ENCODE assay signal across 7 mouse cellular contexts in the genomic region with DNA sequence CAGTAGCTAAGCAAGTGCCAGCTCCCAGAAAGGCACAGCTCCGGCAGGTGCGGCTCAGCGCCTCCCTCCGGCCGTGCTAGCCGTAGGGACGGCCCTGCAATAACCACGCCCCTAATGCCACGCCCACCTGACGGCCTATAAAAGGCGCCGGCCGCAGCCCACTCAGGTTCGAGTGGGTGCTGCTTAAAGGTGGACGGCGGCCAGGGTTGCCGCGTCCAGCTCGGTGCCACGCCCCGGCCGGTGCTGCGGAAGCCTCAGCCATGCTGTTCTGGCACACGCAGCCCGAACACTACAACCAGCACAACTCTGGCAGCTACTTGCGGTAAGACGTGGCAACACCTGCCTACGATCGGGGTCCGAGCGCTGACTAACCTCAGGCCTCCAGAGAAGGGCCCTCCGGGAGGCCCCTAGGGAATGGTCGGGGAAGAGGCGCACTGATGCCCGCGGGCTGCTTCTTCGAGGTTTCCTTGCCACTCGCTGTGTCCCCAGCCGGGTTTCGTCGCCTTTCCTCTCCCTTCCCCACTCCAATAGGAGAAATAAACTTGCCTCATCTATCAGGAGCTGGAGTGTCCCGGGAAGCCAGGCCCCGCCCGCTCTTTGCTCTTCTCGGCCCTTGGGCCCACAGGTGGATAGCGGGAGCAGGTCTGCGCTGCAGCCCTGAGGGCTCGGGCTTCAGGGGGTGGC. TPM values are rescaled to one million over a fixed set of nuclear protein-coding genes. Genes with fewer than 3 reads are reported as not detected.
DNase-seq lines count a peak whose midpoint lies in the region; ATAC-seq and TF ChIP-seq lines count a peak whose summit lies in the region.

A gene (plus strand): TSS at position 165 of the 684 bp plus-strand sequence.

- H3K9ac ChIP-seq in hindbrain, embryonic 14.5 days, result peak within 1 kb of the TSS; percentile 59
- H3K9ac ChIP-seq in limb, embryonic 12.5 days (replicated peaks), result peak within 1 kb of the TSS; percentile 40
- peak within 1 kb of the TSS; percentile 56 for H3K9ac ChIP-seq in midbrain, embryonic 13.5 days (replicated peaks)

- peaks cover 22% of the 10 kb centered on the region for H3K27me3 ChIP-seq in hindbrain, embryonic 14.5 days (ENCODE audit: control insufficient read depth, insufficient read depth, low read length)
- peaks cover 50% of the 10 kb centered on the region for H3K27me3 ChIP-seq in limb, embryonic 12.5 days
- H3K27me3 ChIP-seq in midbrain, embryonic 13.5 days, result peaks cover 39% of the 10 kb centered on the region

- no peaks in the 10 kb centered on the region for H3K36me3 ChIP-seq in hindbrain, embryonic 14.5 days (replicated peaks; ENCODE audit: control insufficient read depth, insufficient read depth)
- no peaks in the 10 kb centered on the region for H3K36me3 ChIP-seq in limb, embryonic 12.5 days
- H3K36me3 ChIP-seq in midbrain, embryonic 13.5 days, result no peaks in the 10 kb centered on the region

- peak; percentile 90 for DNase-seq in adrenal gland, postnatal 10 days
- peak; percentile 42 to 55 for DNase-seq in cerebellum, postnatal 4 days (ENCODE audit: low spot score in 2 of 2)
- DNase-seq in gastrocnemius, adult 2 months, result peak; percentile 92
- DNase-seq in hindbrain, embryonic 14.5 days (ENCODE audit: low spot score), result peak; percentile 66
- peak; percentile 21 for DNase-seq in spleen, adult 12 weeks (ENCODE audit: low spot score)

- peak within 1 kb of the TSS; percentile 82 for H3K4me3 ChIP-seq in gastrocnemius, adult 2 months
- peak within 1 kb of the TSS; percentile 54 for H3K4me3 ChIP-seq in hindbrain, embryonic 14.5 days (replicated peaks; ENCODE audit: low read length)
- peak within 1 kb of the TSS; percentile 53 for H3K4me3 ChIP-seq in limb, embryonic 12.5 days (replicated peaks)
- H3K4me3 ChIP-seq in midbrain, embryonic 13.5 days (replicated peaks), result peak within 1 kb of the TSS; percentile 51

- TF ChIP-seq CTCF in gastrocnemius, adult 2 months (IDR thresholded peaks at IDR 0.05), result peak; percentile 44

- peaks cover 10% of the 10 kb centered on the region for H3K4me1 ChIP-seq in hindbrain, embryonic 14.5 days (replicated peaks; ENCODE audit: control insufficient read depth, insufficient read depth, low read length)
- peaks cover 10% of the 10 kb centered on the region for H3K4me1 ChIP-seq in limb, embryonic 12.5 days (replicated peaks)
- H3K4me1 ChIP-seq in midbrain, embryonic 13.5 days (replicated peaks), result peaks cover 13% of the 10 kb centered on the region

- no peaks in the 10 kb centered on the region for H3K9me3 ChIP-seq in hindbrain, embryonic 14.5 days (ENCODE audit: control insufficient read depth, low read length)
- no peaks in the 10 kb centered on the region for H3K9me3 ChIP-seq in limb, embryonic 12.5 days
- no peaks in the 10 kb centered on the region for H3K9me3 ChIP-seq in midbrain, embryonic 13.5 days

- H3K27ac ChIP-seq in gastrocnemius, adult 2 months, result peak within 1 kb of the TSS; percentile 71
- no peak within 1 kb of the TSS for H3K27ac ChIP-seq in hindbrain, embryonic 14.5 days
- H3K27ac ChIP-seq in limb, embryonic 12.5 days, result no peak within 1 kb of the TSS
- no peak within 1 kb of the TSS for H3K27ac ChIP-seq in midbrain, embryonic 13.5 days

- WGBS in hindbrain, embryonic 14.5 days, result under 1% methylated on average over 48 of the region's 48 CpGs
- WGBS in limb, embryonic 12.5 days, result under 1% methylated on average over 48 of the region's 48 CpGs
- WGBS in midbrain, embryonic 13.5 days, result under 1% methylated on average over 46 of the region's 48 CpGs

- H3K4me2 ChIP-seq in hindbrain, embryonic 14.5 days (replicated peaks), result peak within 1 kb of the TSS; percentile 99
- peak within 1 kb of the TSS; percentile 96 for H3K4me2 ChIP-seq in limb, embryonic 12.5 days
- H3K4me2 ChIP-seq in midbrain, embryonic 13.5 days (replicated peaks), result peak within 1 kb of the TSS; percentile 93

- ATAC-seq in hindbrain, embryonic 14.5 days (ENCODE audit: low FRiP score), result peak; percentile 78
- ATAC-seq in limb, embryonic 12.5 days (ENCODE audit: insufficient number of reproducible peaks, insufficient read depth, low FRiP score, low TSS enrichment, low read depth), result peak; percentile 44; the same call in 1 of the 2 replicates
- ATAC-seq in midbrain, embryonic 13.5 days, result peak; percentile 87

- intact Hi-C loops in gastrocnemius, adult 2 months (cut with DNase I), result no loop called here

RNA-seq across cellular contexts. Expression of the gene that starts here (rescaled TPM):
- total RNA-seq in adrenal gland, postnatal 10 days (2021), result 1 to 10 TPM; 1.1 TPM
- total RNA-seq in gastrocnemius, adult 2 months (2021), result 10 to 100 TPM in 1 of 2 experiments, 1 to 10 TPM in 1; 1.1 to 11.6 TPM
- 0.41 and 0.77 TPM in 2 replicates for polyA plus RNA-seq in hindbrain, embryonic 14.5 days (2014; fragmentation: Nextera tagmentation; extraction: Ambion mirVana)
- polyA plus RNA-seq in limb, embryonic 12.5 days (2016; fragmentation: Nextera tagmentation; extraction: Ambion mirVana), result 0.23 and 0.29 TPM in 2 replicates
- 0.11 and 0.21 TPM in 2 replicates for polyA plus RNA-seq in midbrain, embryonic 13.5 days (2015; fragmentation: Nextera tagmentation; extraction: Ambion mirVana)

Comparison
In these comparisons a context has a peak if more than half of its experiments do, and no peak if none do; other contexts are left out.
1. Peak in DNase-seq, ATAC-seq, H3K4me3 ChIP-seq, H3K9ac ChIP-seq and H3K4me2 ChIP-seq in hindbrain, embryonic 14.5 days; RNA of the gene not detected or under 1 TPM.
2. Peak in ATAC-seq, H3K4me3 ChIP-seq, H3K9ac ChIP-seq and H3K4me2 ChIP-seq in limb, embryonic 12.5 days; RNA of the gene not detected or under 1 TPM.
3. Peak in ATAC-seq, H3K4me3 ChIP-seq, H3K9ac ChIP-seq and H3K4me2 ChIP-seq in midbrain, embryonic 13.5 days; RNA of the gene not detected or under 1 TPM.
4. DNase-seq: peak in every context shown above with its lines; median percentile 92 in gastrocnemius, adult 2 months; 90 in adrenal gland, postnatal 10 days; 66 in hindbrain, embryonic 14.5 days; 48 in cerebellum, postnatal 4 days; 21 in spleen, adult 12 weeks.